Mouse (Mus musculus): Measurements from ENCODE around the gene Mvp.

Gene Mvp

DNA sequence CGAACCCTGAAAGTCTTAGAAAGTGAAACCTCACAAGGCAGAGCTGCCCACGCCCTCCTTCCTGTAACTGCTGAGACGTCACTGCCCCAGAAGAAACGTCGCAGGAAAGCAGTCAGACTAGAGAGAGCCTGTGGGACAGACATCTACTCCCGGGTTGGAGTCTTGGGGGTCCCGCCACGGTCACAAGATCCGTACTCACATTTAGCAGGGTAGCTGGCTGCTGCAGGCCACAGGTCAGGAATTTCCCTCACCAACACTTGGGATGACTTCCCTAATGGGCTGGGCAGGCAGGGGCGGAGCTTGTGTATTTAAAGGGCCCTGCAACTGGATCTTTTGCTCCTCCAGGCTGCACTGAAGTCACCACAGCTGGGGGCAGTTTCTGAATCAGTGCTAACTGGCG lies at the start of gene Mvp:
TSS of gene Mvp (minus strand) at position 302 of the 400 bp plus-strand sequence.
- DNase-seq (ENCODE audit: low spot score in 2 of 2), result peak in 1 of 2 experiments; percentile 48

DNA sequence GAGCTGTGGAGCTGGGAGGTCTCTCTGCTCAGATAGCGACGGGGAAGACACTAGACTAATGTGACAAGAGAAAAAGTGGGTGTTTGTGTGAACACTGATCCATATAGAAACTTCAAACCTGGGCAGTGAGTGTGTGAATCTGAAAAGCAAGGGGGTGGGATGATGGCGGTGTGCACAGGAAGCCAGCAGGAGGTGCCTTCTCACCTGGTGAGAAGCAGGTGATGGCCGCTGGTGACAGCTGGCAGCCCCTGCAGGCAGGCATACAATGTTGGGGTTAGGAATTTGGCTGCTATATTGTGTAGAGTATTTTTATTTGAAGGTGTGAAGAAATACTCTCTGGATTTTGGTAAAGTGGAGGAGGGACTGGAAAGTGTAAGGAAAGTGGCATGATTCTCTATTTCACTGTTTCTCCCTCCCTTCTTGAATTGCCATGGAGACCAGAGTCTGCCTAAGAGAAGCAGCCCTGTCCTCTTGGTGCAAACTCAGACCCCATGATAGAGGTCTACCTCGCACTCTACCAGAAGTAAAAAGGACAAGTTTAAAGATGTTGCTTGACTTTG lies 40.7 kb upstream of the Mvp start:
- DNase-seq (ENCODE audit: low spot score in 2 of 2), result no peak

DNA sequence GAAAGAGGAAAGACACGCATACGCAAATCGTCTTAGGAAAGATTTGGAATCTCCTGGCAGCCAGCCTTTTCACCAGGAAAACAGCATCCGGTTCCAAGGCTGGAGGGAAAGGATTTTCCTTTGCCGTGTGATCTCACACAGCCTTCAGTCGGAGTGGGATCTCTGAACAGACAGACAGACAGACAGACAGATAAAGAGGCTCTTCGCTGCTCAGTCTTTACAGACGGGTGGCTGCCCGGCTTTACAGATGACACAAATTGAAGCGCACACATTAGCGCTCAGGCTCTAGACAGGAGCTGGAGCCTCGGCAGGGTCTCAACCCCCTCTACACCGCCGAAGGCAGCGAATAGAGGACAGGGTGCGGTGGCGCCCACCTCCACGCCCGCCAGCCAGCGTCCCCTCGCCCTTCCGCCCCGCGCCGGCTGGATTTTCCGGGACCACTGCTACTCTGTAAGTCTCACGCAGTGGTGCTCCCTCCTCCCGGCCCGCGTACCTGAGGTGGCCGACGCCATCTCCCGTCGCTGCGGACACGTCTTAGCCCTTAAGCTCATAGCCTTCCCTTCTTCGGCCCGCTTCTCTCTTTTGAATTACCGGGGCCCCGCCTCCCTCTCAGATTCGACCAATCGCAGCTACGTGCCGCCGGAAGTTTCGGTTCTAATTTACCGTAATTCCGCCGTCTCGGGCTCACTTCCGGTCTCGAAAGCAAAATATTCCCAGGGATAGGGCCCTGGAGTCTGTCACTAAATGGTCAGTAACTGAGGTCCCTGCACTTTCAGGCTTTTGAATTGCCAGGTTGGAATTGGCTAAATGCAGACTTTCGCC lies 27.6 kb upstream of the Mvp start, which contains the start of gene Kif22:
TSS of gene Kif22 (minus strand) at position 621 of the 822 bp plus-strand sequence.
- peak; percentile 88 to 90 for DNase-seq (ENCODE audit: low spot score in 2 of 2)

DNA sequence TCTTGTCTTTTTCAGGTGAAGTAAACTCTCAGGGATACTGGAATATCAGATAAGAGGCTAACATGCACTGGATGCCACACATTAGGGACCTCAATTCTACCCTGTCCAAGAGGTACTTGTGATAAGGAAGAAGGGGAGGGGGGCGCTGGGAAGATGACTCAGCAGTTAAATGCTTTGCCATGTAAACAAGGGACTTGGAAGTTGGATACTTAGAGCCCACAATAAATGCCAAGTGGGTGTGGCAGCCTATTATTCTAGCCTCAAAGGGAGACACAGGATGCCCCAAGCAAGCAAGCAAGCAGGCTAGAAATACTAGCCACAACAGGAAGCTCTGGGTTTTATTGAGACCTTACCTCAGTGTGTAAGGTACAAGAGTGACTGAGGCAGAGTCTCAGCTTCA lies 16.8 kb upstream of the Mvp start:
- no peak for DNase-seq (ENCODE audit: low spot score in 2 of 2)

DNA sequence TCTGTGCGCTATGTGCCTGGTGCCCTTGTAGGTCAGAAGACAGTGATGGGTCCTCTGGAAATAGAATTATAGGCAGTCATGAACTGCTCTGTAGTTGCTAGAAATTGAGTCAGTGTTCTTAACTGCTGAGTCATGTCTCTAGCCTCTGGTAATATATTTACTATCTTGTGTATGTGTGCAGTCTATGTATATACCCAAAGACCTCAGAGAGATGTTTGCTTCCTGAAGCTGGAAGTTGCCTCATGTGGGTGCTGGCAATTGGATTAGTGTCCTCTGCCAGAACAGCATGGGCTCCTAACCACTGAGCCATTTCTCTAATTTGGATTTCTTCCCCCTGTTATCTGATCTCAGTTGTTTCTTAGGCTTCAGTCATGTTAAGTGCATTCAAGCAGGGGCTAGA lies 15.8 kb upstream of the Mvp start:
- DNase-seq (ENCODE audit: low spot score in 2 of 2), result no peak

DNA sequence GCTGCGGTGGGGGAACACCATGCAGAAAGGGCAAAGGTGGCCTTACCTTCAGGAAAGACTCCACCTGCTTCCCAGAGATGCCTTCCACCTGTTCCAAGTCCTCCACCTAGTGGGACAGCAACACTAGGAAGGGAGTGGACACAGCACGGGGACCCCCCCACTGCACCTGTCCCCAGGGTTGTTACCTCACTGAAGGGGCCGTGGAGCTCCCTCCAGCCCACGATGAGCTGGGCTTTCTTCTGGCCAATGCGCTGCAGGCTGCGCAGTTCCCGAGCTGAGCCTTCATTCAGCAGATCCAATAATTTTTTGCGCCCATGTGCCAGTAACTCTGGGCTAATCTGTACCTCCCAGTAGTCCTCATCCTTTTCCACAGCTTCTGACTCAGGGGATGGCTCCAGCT lies 13.5 kb upstream of the Mvp start:
- no peak for DNase-seq (ENCODE audit: low spot score in 2 of 2)

DNA sequence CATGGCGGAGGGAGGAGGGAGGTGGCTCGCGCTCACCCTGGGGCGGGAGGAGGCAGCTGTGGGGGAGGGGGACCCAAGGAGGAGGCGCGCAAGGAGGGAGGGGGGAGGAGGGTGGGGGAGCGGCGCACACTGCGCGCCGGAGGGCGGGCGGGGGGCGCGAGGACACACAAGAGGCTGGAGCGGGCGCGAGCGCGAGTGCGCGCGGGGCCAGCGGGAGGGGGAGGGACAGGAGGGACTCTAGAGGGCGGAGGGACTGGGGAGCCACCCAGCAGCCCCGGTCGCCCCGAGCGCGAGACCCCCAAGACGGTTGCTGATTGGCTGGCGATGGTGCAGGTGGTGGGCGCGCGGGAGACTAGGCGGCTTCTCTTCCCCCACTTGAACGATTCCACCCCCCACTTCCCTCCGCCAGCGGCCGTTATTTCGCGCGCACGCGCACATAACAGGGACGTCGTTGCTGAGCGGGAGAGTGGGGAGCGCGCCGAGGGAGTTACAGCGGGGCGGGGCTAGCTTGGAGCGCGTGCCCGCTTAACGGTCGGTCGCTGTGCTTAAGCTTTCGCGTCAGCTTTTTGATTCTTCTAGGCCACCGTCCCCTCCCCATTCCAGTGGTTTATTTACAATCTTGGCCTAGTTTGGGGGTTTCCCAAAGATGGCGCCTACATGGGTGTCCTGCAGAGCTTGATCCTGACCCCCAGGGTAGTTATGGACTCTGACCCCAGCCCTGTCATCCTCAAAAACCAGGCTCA lies 12.7 kb upstream of the Mvp start, which contains the start of gene Maz:
TSS of gene Maz (minus strand) at position 54 of the 743 bp plus-strand sequence.
- peak; percentile 97 to 98 for DNase-seq (ENCODE audit: low spot score in 2 of 2)

DNA sequence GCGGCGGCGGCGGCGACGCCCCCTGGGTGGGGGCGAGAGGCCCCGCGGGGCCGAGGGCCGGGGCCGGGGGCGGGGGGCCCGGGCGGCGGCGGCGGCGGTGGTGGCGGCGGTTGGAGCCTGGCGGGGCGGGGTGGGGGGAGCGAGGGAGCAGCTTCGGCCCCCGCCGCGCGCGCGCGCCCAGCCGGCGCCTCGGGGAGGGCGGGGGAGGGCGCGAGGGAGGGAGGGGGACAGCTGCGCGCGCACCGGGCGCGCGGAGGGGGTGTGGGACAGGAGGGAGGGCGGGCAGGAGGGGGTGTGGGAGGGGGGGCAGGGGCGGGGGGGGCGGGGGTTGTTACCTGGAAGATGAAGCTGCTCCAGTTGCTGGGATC lies 12.2 kb upstream of the Mvp start:
- peak; percentile 63 to 73 for DNase-seq (ENCODE audit: low spot score in 2 of 2)

DNA sequence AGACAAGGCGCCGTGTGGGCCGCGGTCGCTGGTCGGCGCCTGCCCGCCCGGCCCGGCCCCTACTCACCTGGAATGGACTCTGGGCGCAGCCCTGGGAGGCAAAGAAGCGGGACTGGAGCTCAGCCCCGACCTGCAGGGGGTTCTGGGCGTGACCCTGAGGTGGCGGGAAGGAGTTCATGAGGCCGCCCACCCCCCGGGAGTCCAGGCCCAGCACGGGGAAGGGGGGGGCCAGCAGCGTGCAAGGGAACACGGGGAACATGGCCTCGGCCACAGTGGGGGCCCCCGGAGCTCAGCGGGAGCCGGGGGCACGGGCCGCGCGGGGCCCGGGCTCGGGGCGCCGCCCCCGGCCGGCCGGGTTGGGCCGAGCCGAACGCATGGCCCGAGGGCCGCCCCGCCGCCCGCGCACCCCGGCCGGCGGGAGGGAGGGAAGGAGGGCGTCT lies 11.8 kb upstream of the Mvp start:
- peak; percentile 49 to 62 for DNase-seq (ENCODE audit: low spot score in 2 of 2)

DNA sequence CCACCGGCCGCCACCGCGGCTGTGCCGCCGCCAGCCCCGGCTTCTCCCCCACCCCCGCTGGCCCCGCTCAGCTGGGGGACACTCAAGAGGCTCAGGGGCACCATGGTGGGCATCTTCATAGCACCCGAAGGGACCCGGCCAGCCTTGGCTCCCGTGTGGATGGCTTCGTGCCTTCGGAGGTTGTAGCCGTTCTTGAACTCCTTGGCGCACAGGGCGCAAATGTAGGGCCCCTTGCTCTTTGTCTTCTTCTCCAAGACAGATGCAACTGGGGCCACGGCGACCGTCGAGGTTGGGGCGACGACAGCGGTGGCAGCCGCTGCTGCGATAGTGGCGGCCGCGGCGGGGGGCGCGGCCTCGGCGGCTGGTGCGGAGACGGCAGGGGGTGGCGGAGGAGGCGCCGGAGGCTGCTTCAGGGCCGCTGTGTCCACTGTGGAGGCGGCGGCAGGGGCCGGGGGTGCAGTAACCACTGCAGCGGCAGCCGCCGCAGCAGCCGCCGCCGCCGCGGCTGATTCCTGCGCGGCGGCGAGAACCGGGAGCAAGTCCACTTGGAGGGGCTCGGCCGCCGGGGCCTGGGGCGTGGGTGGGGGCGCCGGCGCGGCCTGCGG lies 11.2 kb upstream of the Mvp start:
- peak in 1 of 2 experiments; percentile 54 for DNase-seq (ENCODE audit: low spot score in 2 of 2)

DNA sequence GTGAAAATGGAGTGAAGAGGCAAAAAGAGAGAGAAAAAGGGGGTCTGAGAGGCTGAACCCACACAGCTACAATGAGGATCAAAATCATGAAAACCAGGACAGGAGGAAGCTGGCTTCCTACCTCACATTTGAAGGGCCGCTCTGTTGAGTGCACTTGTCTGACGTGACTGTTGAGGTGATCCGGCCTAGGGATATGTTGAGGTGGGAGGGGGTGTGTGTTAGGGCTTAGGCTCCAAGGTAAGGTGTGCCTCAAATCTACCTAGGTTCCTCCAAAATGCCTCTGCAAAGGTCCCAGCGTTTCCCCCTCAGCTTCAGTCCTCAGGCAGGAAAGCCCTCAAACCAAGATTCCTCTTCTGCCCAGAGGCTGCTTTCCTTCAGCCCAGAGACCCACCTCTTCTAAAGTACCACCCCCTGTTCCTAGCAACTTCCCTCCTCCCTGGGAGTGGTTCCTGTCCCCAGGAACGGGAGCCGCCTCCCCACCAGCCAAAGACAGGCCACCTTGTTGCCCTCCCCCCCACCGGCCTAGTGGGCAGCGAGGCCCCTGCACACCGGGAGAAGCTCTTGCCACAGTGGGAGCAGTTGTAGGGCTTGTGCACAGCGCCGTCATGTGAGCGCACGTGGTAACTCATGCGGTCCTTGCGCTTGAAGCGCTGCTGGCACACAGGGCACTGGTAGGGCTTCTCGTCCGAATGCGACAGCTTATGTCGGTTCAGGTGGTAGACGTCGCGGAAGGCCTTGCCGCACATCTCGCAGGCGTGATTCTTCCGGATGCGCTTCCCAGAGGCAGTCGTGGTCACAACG lies 10.5 kb upstream of the Mvp start:
- peak; percentile 64 to 75 for DNase-seq (ENCODE audit: low spot score in 2 of 2)

DNA sequence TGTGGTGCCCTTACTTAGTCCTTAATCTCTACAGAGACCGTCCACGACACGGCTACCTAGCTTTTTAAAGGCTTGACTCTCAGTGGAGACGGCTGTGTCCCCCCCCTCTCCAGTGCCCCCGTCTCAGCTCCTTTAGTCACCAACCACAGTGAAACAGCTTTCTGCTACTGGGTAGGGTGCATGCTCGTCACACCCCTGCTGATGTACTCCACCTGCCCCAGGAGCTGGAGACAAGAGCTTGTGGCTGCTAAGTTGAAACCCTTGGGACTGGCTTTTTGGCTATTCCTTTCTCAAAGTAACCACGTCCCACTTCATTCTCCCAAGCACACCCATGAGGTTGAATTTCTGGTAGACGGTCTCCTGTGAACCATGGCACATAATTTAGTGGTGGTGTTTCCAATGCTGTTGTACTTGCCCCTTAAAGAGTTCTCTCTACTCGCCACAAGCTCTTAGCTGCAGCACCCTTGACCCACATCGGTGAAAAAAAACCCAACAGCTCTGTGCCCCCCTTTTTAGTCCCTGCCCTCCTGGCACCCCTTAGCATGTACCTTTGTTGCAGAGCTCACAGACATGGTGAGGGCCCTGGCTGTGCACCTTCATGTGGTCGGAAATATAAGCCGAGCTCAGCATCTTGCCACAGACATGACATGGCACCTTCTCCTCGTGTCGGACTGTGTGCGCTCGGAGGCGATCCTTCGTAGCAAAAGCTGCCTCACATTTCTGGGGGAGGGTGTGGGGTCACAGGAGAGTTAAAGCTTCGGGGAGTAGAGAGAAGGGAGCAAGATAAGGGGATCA lies 9.7 kb upstream of the Mvp start:
- DNase-seq (ENCODE audit: low spot score in 2 of 2), result no peak

DNA sequence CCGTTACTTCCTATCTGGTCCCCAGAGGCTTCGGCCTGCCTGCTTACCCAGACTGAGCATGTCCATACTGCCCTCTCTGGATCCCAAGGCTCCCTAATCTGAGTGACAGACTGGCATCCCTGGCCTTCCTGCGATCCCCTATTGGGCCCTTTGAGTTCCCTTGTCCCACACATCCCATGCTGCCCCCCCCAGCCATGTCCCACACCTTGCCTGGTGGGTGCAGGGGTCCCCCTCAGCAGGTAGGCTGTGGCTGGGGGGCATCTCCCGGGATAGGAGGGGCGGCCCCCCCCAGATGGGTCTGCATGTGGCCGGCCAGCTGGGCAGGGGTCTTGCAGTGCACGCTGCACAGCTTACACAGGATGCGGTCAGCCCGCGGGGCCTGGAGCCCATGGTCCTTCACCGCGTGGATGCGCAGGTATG lies 8.9 kb upstream of the Mvp start:
- no peak for DNase-seq (ENCODE audit: low spot score in 2 of 2)

DNA sequence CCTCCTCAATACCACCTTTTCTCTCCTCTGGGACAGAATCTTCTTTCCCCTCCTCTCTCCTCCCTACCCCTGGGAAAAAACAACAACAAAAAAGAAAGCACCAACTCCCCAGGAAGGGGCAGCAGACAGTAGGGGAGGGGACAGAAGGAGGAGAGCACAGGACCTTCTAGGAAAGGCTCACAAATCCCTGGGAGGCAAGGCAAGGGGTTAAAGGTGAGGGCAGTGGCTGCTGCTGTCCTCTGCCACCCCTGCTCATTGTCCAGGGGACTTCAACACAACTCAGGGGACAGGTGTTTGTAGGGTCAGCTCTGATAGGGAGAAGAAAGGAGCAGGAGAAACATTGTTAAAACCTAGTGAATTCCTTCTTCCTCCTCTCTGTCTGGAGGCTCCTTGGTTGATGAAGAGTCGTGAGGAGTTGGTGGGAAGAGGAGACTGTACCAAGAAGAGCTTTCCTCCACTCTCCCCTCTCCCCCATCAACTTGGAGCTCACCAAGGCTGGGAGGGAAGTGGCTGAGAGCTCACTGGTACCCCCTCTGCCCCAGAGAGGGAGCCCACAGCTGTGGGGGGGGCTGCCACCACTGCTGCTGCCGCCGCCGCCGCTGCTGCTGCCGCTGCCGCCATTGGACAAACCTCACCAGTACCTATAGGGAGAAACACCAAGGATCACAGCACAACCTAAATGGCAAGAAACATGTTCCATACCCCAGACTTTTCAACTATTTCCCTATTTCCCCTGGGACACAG lies 8.3 kb upstream of the Mvp start:
- no peak for DNase-seq (ENCODE audit: low spot score in 2 of 2)

DNA sequence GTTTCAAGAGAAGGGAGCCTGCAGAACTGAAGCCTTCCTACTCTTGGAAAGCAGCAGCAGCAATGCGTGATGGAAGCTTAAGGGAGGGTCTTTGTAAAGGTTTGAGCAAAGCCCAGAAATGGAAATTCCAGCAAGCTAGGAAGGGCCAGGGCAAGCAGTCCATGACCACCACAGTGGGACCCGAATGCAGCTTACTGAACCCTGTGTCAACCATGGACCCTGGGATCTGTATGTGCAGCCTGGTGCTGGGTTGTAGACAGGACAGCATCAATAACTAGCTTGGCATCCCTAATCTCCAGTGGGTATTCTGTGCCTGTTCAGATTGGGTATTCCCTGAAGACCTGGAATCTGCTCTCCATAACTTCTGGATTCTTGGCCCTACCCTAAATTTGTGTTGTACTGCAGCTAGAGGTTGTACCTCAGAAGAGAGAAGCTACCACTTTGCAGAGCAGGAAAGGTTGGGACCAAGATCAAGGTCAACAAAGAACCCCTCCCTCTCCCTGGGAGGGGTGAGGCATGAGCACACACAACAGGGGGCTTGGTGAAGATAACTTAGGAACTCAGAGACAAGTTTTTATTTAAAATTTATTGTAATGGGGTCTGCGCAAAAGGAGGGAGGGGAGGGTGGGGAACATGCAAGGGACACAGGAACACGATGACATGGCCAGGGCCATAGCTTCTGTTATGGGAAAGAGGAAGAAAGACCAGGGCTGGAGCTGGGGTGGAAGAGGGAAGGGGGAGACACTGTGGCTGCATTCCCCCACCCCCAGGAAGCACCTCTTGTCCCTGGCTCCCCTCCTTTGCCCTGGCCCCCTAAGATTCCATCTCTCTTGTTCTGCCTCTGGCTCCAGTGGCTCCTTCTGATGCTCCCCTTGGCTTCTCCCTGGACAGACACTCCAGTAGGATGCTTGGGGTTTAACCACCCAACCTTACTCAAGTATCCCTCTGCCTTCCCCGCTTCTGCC lies 7.4 kb upstream of the Mvp start:
- DNase-seq (ENCODE audit: low spot score in 2 of 2), result no peak

DNA sequence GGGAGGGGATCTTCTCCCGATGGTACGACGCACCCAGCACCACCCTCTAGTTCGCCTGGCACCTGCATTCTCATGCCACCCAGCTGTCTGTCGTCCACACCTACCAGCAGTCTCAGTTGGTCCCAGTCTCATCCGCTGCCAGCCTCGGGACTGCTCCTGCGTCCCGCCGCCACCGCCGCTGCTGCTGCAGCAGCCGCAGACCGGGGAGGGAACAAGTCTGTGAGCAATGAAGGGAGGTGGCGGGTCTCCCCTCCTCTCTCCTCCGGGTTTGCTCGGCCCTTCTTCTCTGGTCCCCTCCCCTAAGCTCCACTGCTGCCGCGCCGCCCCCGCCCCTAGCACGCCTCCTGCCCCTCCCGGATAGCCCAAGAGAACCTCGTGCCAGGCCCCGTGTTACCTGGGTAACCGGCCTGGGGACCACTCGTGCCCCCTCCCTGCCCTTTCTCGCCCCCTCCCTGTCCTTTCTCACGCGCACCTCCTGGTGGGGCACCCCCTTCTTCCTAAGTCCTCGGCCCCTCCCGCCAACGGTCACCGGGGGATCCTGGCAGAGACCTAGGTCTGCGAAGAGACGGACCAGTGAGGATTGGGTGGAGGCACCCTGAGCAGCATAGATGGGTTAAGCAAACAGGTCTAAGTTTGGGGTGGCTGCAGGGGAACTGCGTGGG lies 6.6 kb upstream of the Mvp start, which contains the start of the genes Gm42742 and Prrt2:
TSS of gene Gm42742 (minus strand) at position 197 of the 662 bp plus-strand sequence.
TSS of gene Prrt2 (minus strand) at position 311 of the 662 bp plus-strand sequence.
- no peak for DNase-seq (ENCODE audit: low spot score in 2 of 2)

DNA sequence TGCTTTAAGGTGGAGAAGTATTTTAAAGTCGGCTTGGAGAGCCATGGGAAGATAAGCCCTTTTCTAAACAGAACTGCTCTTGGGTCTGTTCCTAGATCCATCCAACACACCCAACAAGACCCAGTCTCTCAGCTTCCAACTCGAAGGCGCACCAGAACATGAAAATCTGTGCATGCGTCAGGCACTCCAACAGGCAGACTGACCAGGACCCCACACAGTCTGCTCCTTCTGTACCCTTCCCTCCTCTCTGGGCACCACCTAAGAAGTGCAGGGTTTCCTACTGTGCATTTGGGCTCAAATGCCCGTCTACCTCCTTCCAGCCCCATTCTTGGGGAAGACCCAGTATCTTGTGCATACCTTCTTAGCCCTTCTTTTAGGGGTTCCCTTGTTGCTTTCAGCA lies 6.1 kb upstream of the Mvp start:
- DNase-seq (ENCODE audit: low spot score in 2 of 2), result no peak

DNA sequence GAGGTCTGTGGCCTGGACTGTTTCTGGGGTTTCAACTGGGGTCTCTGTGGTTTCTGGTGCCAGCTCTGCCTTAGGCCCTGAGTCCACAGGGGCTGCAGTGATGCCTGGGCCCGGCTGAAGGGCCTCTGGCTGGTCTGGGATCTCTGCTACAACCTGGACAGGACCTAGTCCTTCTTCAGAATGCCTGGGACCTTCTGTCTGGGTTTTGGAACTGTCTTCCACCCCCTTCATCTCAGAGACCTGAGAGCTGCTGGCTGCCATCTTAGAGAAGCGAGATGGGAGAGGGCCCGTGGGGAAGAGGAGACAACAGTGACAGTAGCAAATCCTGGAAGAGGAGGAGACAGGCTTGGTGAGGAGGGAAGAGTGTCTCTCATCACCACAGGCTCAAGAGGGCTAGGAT lies 5.6 kb upstream of the Mvp start:
- no peak for DNase-seq (ENCODE audit: low spot score in 2 of 2)
